Mouse (Mus musculus): Measurements from ENCODE around the gene Ppp4r3a.

- no peak for TF ChIP-seq POLR2A (IDR thresholded peaks at IDR 0.05; ENCODE audit: borderline replicate concordance, low read depth, low read length)
- TF ChIP-seq CTCF (IDR thresholded peaks at IDR 0.05; ENCODE audit: low read depth, low read length), result no peak
Observed at GRCm38 (mm10) chr12:101026025-101026424, 57.5 kb downstream of the Ppp4r3a start.

Data from bone marrow macrophage, adult 2 months (primary cell).